In genomic region chr8:121694453-121694852, GRCm38 (mm10) we compare ENCODE assay signal across 10 mouse cellular contexts. TPM values are rescaled to one million over a fixed set of nuclear protein-coding genes. Genes with fewer than 3 reads are reported as not detected.
A peak's percentile ranks its signal among the peaks of the same experiment; 100 is the strongest.
DNase-seq lines count a peak whose midpoint lies in the region; ATAC-seq and TF ChIP-seq lines count a peak whose summit lies in the region.
"Had no signal": no experiment of that assay in that cellular context is flagged by ENCODE, and none has a peak within 500 bp of the region (broad histone marks: within the 10 kb centered on the region; RNA-seq: fewer than 3 reads in every experiment).

No protein-coding gene starts in this region.

- H3K27me3 ChIP-seq in forebrain, postnatal 0 days (ENCODE audit: insufficient read depth, low read length) = no peaks in the 10 kb centered on the region
- no peaks in the 10 kb centered on the region for H3K27me3 ChIP-seq in forebrain, embryonic 14.5 days (replicated peaks; ENCODE audit: control insufficient read depth, insufficient read depth, low read length)
- H3K27me3 ChIP-seq in midbrain, embryonic 10.5 days (ENCODE audit: low read depth, poor library complexity, severe bottlenecking) = no peaks in the 10 kb centered on the region
- H3K27me3 ChIP-seq in midbrain, embryonic 15.5 days (replicated peaks) = no peaks in the 10 kb centered on the region
- H3K27me3 ChIP-seq: lung, embryonic 15.5 days had no signal

- H3K4me2 ChIP-seq in forebrain, postnatal 0 days (ENCODE audit: low read depth) = no peak overlapping the region
- no peak overlapping the region for H3K4me2 ChIP-seq in forebrain, embryonic 14.5 days (ENCODE audit: low read length)
- no peak overlapping the region for H3K4me2 ChIP-seq in midbrain, embryonic 15.5 days
- H3K4me2 ChIP-seq: lung, embryonic 15.5 days had no signal

- peaks cover 10% of the 10 kb centered on the region for H3K4me1 ChIP-seq in forebrain, postnatal 0 days (ENCODE audit: insufficient read depth)
- H3K4me1 ChIP-seq in forebrain, embryonic 14.5 days (ENCODE audit: control insufficient read depth, insufficient read depth, low read length) = peaks cover 9% of the 10 kb centered on the region
- peaks cover 18% of the 10 kb centered on the region for H3K4me1 ChIP-seq in midbrain, embryonic 10.5 days
- H3K4me1 ChIP-seq in midbrain, embryonic 15.5 days = peaks cover 18% of the 10 kb centered on the region
- no peaks in the 10 kb centered on the region; the same call in 1 of the 2 replicates for H3K4me1 ChIP-seq in bone marrow, adult 2 months (ENCODE audit: control insufficient read depth, insufficient read depth, low read length)
- no peaks in the 10 kb centered on the region for H3K4me1 ChIP-seq in embryonic fibroblast, embryonic 13.5 days (ENCODE audit: control insufficient read depth, insufficient read depth, low read length)

- no peaks in the 10 kb centered on the region for H3K36me3 ChIP-seq in forebrain, postnatal 0 days (ENCODE audit: insufficient read depth)
- H3K36me3 ChIP-seq in forebrain, embryonic 14.5 days (ENCODE audit: control insufficient read depth, insufficient read depth, low read length) = no peaks in the 10 kb centered on the region
- H3K36me3 ChIP-seq in midbrain, embryonic 10.5 days = no peaks in the 10 kb centered on the region
- H3K36me3 ChIP-seq in midbrain, embryonic 15.5 days (replicated peaks) = no peaks in the 10 kb centered on the region
- H3K36me3 ChIP-seq: lung, embryonic 15.5 days had no signal

- H3K27ac ChIP-seq in forebrain, postnatal 0 days (ENCODE audit: low read depth, low read length) = no peak overlapping the region
- H3K27ac ChIP-seq in forebrain, embryonic 14.5 days (ENCODE audit: low read depth, low read length) = no peak overlapping the region
- no peak overlapping the region for H3K27ac ChIP-seq in midbrain, embryonic 10.5 days (replicated peaks)
- no peak overlapping the region for H3K27ac ChIP-seq in midbrain, embryonic 15.5 days
- no peak overlapping the region for H3K27ac ChIP-seq in bone marrow, adult 2 months (ENCODE audit: control insufficient read depth, insufficient read depth, low read depth, low read length, poor library complexity)
- H3K27ac ChIP-seq in embryonic fibroblast, embryonic 13.5 days (ENCODE audit: insufficient read depth, low read length) = no peak overlapping the region
- H3K27ac ChIP-seq: lung, embryonic 15.5 days had no signal

- TF ChIP-seq POLR2A in bone marrow, adult 2 months (IDR thresholded peaks at IDR 0.05; ENCODE audit: borderline replicate concordance, control insufficient read depth, low read depth, low read length) = no peak
- TF ChIP-seq POLR2A in embryonic fibroblast, embryonic 13.5 days (IDR thresholded peaks at IDR 0.05; ENCODE audit: low read depth, low read length) = no peak

- no peak for DNase-seq in forebrain, postnatal 0 days
- no peak for DNase-seq in forebrain, embryonic 14.5 days (ENCODE audit: low spot score)
- peak; percentile 52 for DNase-seq in midbrain, embryonic 10.5 days (ENCODE audit: low spot score)
- DNase-seq in lung, postnatal 36 days = peak; percentile 62
- peak; percentile 81 for DNase-seq in thymus, postnatal 4 days

- H3K4me3 ChIP-seq in forebrain, postnatal 0 days (ENCODE audit: low read depth, low read length) = no peak overlapping the region
- H3K4me3 ChIP-seq in forebrain, embryonic 14.5 days (ENCODE audit: low read depth, low read length) = no peak overlapping the region
- H3K4me3 ChIP-seq in midbrain, embryonic 10.5 days = no peak overlapping the region
- H3K4me3 ChIP-seq in midbrain, embryonic 15.5 days = no peak overlapping the region
- no peak overlapping the region for H3K4me3 ChIP-seq in bone marrow, adult 2 months (replicated peaks; ENCODE audit: control insufficient read depth, low read depth, low read length)
- no peak overlapping the region for H3K4me3 ChIP-seq in embryonic fibroblast, embryonic 13.5 days (ENCODE audit: insufficient read depth, low read length)
- H3K4me3 ChIP-seq: lung, embryonic 15.5 days had no signal

- no peaks in the 10 kb centered on the region for H3K9me3 ChIP-seq in forebrain, postnatal 0 days (ENCODE audit: low read length)
- no peaks in the 10 kb centered on the region for H3K9me3 ChIP-seq in forebrain, embryonic 14.5 days (replicated peaks; ENCODE audit: control insufficient read depth, low read length)
- no peaks in the 10 kb centered on the region for H3K9me3 ChIP-seq in midbrain, embryonic 10.5 days (replicated peaks)
- H3K9me3 ChIP-seq in midbrain, embryonic 15.5 days = no peaks in the 10 kb centered on the region
- H3K9me3 ChIP-seq: lung, embryonic 15.5 days had no signal

- no peak overlapping the region for H3K9ac ChIP-seq in forebrain, postnatal 0 days
- H3K9ac ChIP-seq in forebrain, embryonic 14.5 days (ENCODE audit: low read length) = no peak overlapping the region
- H3K9ac ChIP-seq in midbrain, embryonic 15.5 days = no peak overlapping the region
- H3K9ac ChIP-seq: lung, embryonic 15.5 days had no signal

- peak; percentile 78 for TF ChIP-seq CTCF in forebrain, postnatal 0 days (IDR thresholded peaks at IDR 0.05; ENCODE audit: low read depth)
- TF ChIP-seq CTCF in bone marrow, adult 2 months (IDR thresholded peaks at IDR 0.05; ENCODE audit: control insufficient read depth, insufficient read depth, low read length) = peak; percentile 80
- TF ChIP-seq CTCF in embryonic fibroblast, embryonic 13.5 days (IDR thresholded peaks at IDR 0.05; ENCODE audit: borderline replicate concordance, insufficient read depth, low read length) = peak; percentile 64; the same call in 1 of the 2 replicates

- 49% methylated on average over 4 of the region's 4 CpGs for WGBS in forebrain, postnatal 0 days
- WGBS in forebrain, embryonic 14.5 days = 53% methylated on average over 4 of the region's 4 CpGs
- WGBS in midbrain, embryonic 10.5 days = 49% methylated on average over 4 of the region's 4 CpGs
- WGBS in midbrain, embryonic 15.5 days = 48% methylated on average over 4 of the region's 4 CpGs
- WGBS in bone marrow, adult 2 months = 49% methylated on average over 4 of the region's 4 CpGs

- ATAC-seq in forebrain, postnatal 0 days = no peak; the same call in 1 of the 2 replicates
- ATAC-seq in forebrain, embryonic 14.5 days = no peak
- no peak for ATAC-seq in midbrain, embryonic 15.5 days (replicated peaks)

RNA-seq across cellular contexts. Expression of gene Jph3, which starts 35.0 kb away (rescaled TPM):
- total RNA-seq in forebrain, postnatal 0 days (2014; rRNA removed) = 64.2 and 65.8 TPM in 2 replicates
- polyA plus RNA-seq in forebrain, postnatal 0 days (2015; fragmentation: Nextera tagmentation; extraction: Ambion mirVana) = 123 and 127 TPM in 2 replicates
- 44.1 and 55.9 TPM in 2 replicates for polyA plus RNA-seq in forebrain, embryonic 14.5 days (2014; fragmentation: Nextera tagmentation; extraction: Ambion mirVana)
- 11.9 and 18.7 TPM in 2 replicates for polyA plus RNA-seq in midbrain, embryonic 10.5 days (2016; fragmentation: Nextera tagmentation; extraction: Ambion mirVana)
- polyA plus RNA-seq in midbrain, embryonic 15.5 days (2015; fragmentation: Nextera tagmentation; extraction: Ambion mirVana) = 111 and 114 TPM in 2 replicates
- polyA plus RNA-seq in bone marrow, adult 2 months (2011; ENCODE audit: insufficient read depth, insufficient read length, low replicate concordance, missing spikeins) = 1.0 TPM in 1 of 2 replicates, not detected in the other
- polyA plus RNA-seq in embryonic fibroblast, embryonic 13.5 days (2011; ENCODE audit: insufficient read length, low read depth, missing spikeins) = not detected in 2 replicates
- total RNA-seq: gastrocnemius, postnatal 36 days had no signal

RNA-seq across cellular contexts. Expression of gene Zcchc14, which starts 41.8 kb away (rescaled TPM):
- 69.0 and 85.8 TPM in 2 replicates for total RNA-seq in forebrain, postnatal 0 days (2014; rRNA removed)
- 13.9 and 17.4 TPM in 2 replicates for polyA plus RNA-seq in forebrain, postnatal 0 days (2015; fragmentation: Nextera tagmentation; extraction: Ambion mirVana)
- polyA plus RNA-seq in forebrain, embryonic 14.5 days (2014; fragmentation: Nextera tagmentation; extraction: Ambion mirVana) = 40.9 and 44.9 TPM in 2 replicates
- 14.9 and 18.6 TPM in 2 replicates for polyA plus RNA-seq in midbrain, embryonic 10.5 days (2016; fragmentation: Nextera tagmentation; extraction: Ambion mirVana)
- polyA plus RNA-seq in midbrain, embryonic 15.5 days (2015; fragmentation: Nextera tagmentation; extraction: Ambion mirVana) = 25.4 and 28.0 TPM in 2 replicates
- 2.9 and 4.9 TPM in 2 replicates for polyA plus RNA-seq in bone marrow, adult 2 months (2011; ENCODE audit: insufficient read depth, insufficient read length, low replicate concordance, missing spikeins)
- polyA plus RNA-seq in embryonic fibroblast, embryonic 13.5 days (2011; ENCODE audit: insufficient read length, low read depth, missing spikeins) = 55.5 and 64.8 TPM in 2 replicates

Comparison
In these comparisons a context has a peak if more than half of its experiments do, and no peak if none do; other contexts are left out.
1. DNase-seq: peak in midbrain, embryonic 10.5 days (single experiment), lung, postnatal 36 days (single experiment) and thymus, postnatal 4 days (single experiment); none in forebrain, postnatal 0 days (single experiment) and forebrain, embryonic 14.5 days (single experiment).
2. Peak in every context shown above with its lines, with median percentiles within 50 percentile points of each other: CTCF ChIP-seq.